In the genomic region with DNA sequence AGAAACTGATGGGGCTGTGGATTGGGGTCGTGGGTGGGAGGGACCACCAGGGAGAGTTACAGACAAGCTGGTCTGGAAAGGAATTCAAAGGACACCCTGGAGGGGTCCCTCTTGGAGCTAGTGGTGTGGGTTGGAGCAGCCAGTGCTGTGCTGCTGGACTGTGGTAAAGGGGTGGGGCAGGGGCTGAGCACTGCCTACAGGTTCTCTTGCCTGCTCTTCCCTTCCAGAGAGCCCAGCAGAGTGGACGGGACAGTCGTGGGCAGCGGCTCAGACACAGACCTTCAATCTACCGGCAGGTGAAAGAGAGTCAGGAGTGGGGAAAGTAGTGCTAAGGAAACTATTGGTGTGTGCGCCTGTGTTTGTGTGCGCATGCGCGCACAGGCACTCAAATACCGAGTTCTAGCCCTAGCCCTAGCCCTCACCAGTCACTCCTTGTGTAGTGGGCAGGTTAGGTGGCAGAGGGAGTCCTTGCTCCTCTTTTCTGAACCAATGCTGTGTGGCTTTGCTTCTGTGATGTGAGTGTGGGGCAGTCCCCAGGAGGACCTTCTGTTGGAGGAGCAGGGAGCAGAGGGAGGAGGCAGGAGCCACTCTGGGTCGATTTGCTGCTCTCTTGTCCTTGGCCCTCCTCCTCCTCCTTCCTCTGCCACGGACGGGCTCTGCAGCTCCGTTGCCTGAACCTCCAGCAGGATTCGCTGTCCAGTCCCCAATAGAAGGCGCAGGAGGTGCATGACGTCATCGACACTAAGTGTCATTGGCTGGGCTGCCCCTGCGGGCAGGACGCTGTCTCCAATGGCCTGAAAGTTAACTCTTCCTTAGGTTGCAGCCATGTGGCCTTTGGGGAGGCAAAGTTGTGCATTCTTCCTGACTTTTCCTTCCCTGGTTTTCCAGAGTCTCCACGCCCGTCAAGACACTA, we compare ENCODE assay signal across 8 mouse cellular contexts. TPM values are rescaled to one million over a fixed set of nuclear protein-coding genes. Genes with fewer than 3 reads are reported as not detected.
DNase-seq lines count a peak whose midpoint lies in the region; ATAC-seq and TF ChIP-seq lines count a peak whose summit lies in the region.

No protein-coding gene starts in this region.

- peak overlapping the region; percentile 65; the same call in 1 of the 2 replicates for H3K9ac ChIP-seq in ES-E14 (ENCODE audit: insufficient read depth, low read depth, low read length, poor library complexity, severe bottlenecking)
- H3K9ac ChIP-seq in forebrain, embryonic 14.5 days (ENCODE audit: low read length) = peak overlapping the region; percentile 47

- intact Hi-C loops in heart, postnatal 14 days (cut with DNase I) = no loop called here

- H3K9me3 ChIP-seq in ES-E14 (ENCODE audit: control insufficient read depth, insufficient read depth, low read depth, low read length) = no peaks in the 10 kb centered on the region
- H3K9me3 ChIP-seq in forebrain, embryonic 14.5 days (replicated peaks; ENCODE audit: control insufficient read depth, low read length) = no peaks in the 10 kb centered on the region

- H3K4me3 ChIP-seq in ES-E14 (ENCODE audit: insufficient read depth in 1 of 2, low read depth in 1 of 2, low read length in 2 of 2, poor library complexity in 1 of 2, severe bottlenecking in 1 of 2) = peak overlapping the region; percentile 42 to 72
- peak overlapping the region; percentile 20 for H3K4me3 ChIP-seq in forebrain, embryonic 14.5 days (ENCODE audit: low read depth, low read length)

- H3K27ac ChIP-seq in ES-E14 (ENCODE audit: insufficient read depth, low read depth, low read length, poor library complexity, severe bottlenecking) = peak overlapping the region; percentile 50; the same call in 1 of the 2 replicates
- peak overlapping the region; percentile 79 for H3K27ac ChIP-seq in forebrain, embryonic 14.5 days (ENCODE audit: low read depth, low read length)

- peaks cover 0 to 29% of the 10 kb centered on the region in 2 experiments; a peak in 2 of 4 replicates for H3K4me1 ChIP-seq in ES-E14 (ENCODE audit: control insufficient read depth in 2 of 2, insufficient read depth in 2 of 2, low read length in 2 of 2, poor library complexity in 1 of 2)
- H3K4me1 ChIP-seq in forebrain, embryonic 14.5 days (ENCODE audit: control insufficient read depth, insufficient read depth, low read length) = peaks cover 47% of the 10 kb centered on the region

- peak overlapping the region; percentile 49 for H3K4me2 ChIP-seq in forebrain, embryonic 14.5 days (ENCODE audit: low read length)

- peak; percentile 96 for DNase-seq in ES-E14 (ENCODE audit: low read depth, low spot score)
- DNase-seq in cerebellum, adult 11 months = peak; percentile 91
- peak; percentile 95 for DNase-seq in forebrain, embryonic 14.5 days (ENCODE audit: low spot score)
- peak; percentile 90 to 93 for DNase-seq in heart, postnatal 14 days
- DNase-seq in large intestine, adult 2 months (ENCODE audit: low read depth, low spot score) = peak; percentile 76
- peak; percentile 95 to 97 for DNase-seq in lung, adult 18-20 months
- peak; percentile 92 for DNase-seq in testis, postnatal 14 days (ENCODE audit: low spot score)

- peak; percentile 76 for ATAC-seq in forebrain, embryonic 14.5 days
- peak; percentile 21; the same call in 1 of the 2 replicates for ATAC-seq in neutrophil, adult 5-6 weeks (ENCODE audit: extremely low read depth, insufficient number of reproducible peaks, low FRiP score, poor library complexity, severe bottlenecking)

- peaks cover 14% of the 10 kb centered on the region for H3K27me3 ChIP-seq in forebrain, embryonic 14.5 days (replicated peaks; ENCODE audit: control insufficient read depth, insufficient read depth, low read length)

- no peaks in the 10 kb centered on the region for H3K36me3 ChIP-seq in ES-E14 (ENCODE audit: control insufficient read depth, insufficient read depth, low read length, poor library complexity, severe bottlenecking)
- H3K36me3 ChIP-seq in forebrain, embryonic 14.5 days (ENCODE audit: control insufficient read depth, insufficient read depth, low read length) = no peaks in the 10 kb centered on the region

- in situ Hi-C loops in ES-E14 (cut with MboI; ENCODE audit: low sequenced_read_pairs in 2 of 2, unreplicated experiment in 2 of 2) = no loop called here

- 8% methylated on average over 22 of the region's 22 CpGs for WGBS in forebrain, embryonic 14.5 days
- WGBS in large intestine, adult 2 months = 11% methylated on average over 22 of the region's 22 CpGs

TF ChIP-seq in ES-E14, 5 proteins besides CTCF, POLR2A, EP300 and RAD21:
- TF ChIP-seq CHD2 (IDR thresholded peaks at IDR 0.05; ENCODE audit: low read depth, low read length) (0 out of 2 replicates have a peak, but pooled peaks have one; percentile 19), HCFC1 (IDR thresholded peaks at IDR 0.05; ENCODE audit: borderline replicate concordance, insufficient read depth, low read length) (no peak)

RNA-seq across cellular contexts. Expression of a gene that starts 3.5 kb away (rescaled TPM):
- total RNA-seq in ES-E14 (2012; rRNA removed) = 0.37 and 0.40 TPM in 2 replicates
- 14.7 and 15.4 TPM in 2 replicates for polyA plus RNA-seq in forebrain, embryonic 14.5 days (2014; fragmentation: Nextera tagmentation; extraction: Ambion mirVana)
- total RNA-seq in heart, postnatal 14 days (2021) = 10 to 100 TPM; 50.4 to 57.4 TPM
- 18.9 and 20.6 TPM in 2 replicates for polyA plus RNA-seq in large intestine, adult 2 months (2012; rRNA removed)
- 0.49 and 0.58 TPM in 2 replicates for total RNA-seq in neutrophil, adult 5-6 weeks (2017)

RNA-seq across cellular contexts. Expression of a gene that starts 4.2 kb away (rescaled TPM):
- total RNA-seq in ES-E14 (2012; rRNA removed) = 2.0 and 2.2 TPM in 2 replicates
- 1.4 and 1.7 TPM in 2 replicates for polyA plus RNA-seq in forebrain, embryonic 14.5 days (2014; fragmentation: Nextera tagmentation; extraction: Ambion mirVana)
- 1 to 10 TPM; 1.4 to 1.9 TPM for total RNA-seq in heart, postnatal 14 days (2021)
- 0.30 and 0.44 TPM in 2 replicates for polyA plus RNA-seq in large intestine, adult 2 months (2012; rRNA removed)
- total RNA-seq in neutrophil, adult 5-6 weeks (2017) = not detected in 2 replicates

RNA-seq across cellular contexts. Expression of a gene that starts 30.7 kb away (rescaled TPM):
- total RNA-seq in ES-E14 (2012; rRNA removed) = 29.3 and 53.8 TPM in 2 replicates
- 0.61 TPM in 2 replicates for polyA plus RNA-seq in forebrain, embryonic 14.5 days (2014; fragmentation: Nextera tagmentation; extraction: Ambion mirVana)
- total RNA-seq in heart, postnatal 14 days (2021) = 10 to 100 TPM; 15.1 to 15.3 TPM
- polyA plus RNA-seq in large intestine, adult 2 months (2012; rRNA removed) = 22.5 and 32.3 TPM in 2 replicates
- 55.6 and 69.0 TPM in 2 replicates for total RNA-seq in neutrophil, adult 5-6 weeks (2017)

Comparison
In these comparisons a context has a peak if more than half of its experiments do, and no peak if none do; other contexts are left out.
1. Peak in every context shown above with its lines: DNase-seq, ATAC-seq, H3K4me3 ChIP-seq and H3K27ac ChIP-seq.
2. RNA of a gene that starts 3.5 kb away (total RNA-seq): 50.4 to 57.4 TPM in heart, postnatal 14 days; 0.49 to 0.58 TPM in neutrophil, adult 5-6 weeks and 0.37 to 0.40 TPM in ES-E14; every median in the first group is over 10 times any median in the second.